Mouse (Mus musculus): ENCODE data around the gene Hectd4. TPM values are rescaled to one million over a fixed set of nuclear protein-coding genes. Genes with fewer than 3 reads are reported as not detected.

The Hectd4 gene
- polyA plus RNA-seq, 1 experiment from 2014 or later = 17.1 TPM

DNA sequence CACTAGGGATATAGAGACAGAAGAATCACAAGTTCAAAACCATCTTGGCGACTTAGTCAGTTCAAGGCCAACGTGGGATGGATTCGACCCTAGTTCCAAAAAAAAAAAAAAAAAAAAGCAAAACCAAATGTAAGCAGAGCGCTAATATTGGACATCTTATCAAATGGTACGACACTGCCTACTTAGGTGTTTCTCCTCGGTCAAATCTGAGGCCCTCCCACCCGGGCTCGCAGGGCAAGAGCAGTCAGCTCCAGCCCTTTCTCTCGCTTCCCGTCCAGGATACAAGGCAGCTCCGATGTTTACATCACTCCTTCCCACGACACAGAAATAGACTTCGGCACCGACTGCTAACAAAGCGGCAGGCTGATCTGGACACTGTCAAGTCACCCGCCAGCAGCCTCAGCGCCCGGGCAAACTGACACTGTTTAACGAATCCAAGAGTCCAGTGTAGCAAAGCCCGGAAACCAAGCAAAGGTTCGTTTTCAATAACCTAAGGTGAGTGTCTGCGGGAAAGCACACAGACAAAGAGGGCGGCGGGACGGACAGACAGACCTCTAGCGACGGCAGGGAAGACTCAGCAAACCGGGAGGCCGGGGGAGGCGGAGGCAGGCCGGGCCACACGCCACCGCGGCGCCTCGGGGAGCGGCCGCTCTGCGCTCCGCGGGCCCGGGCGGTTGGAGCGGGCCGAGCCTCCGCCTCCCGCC lies 164.9 kb downstream of the Hectd4 start:
- no peaks in the 10 kb centered on the region for H3K9me3 ChIP-seq (ENCODE audit: control insufficient read depth, low read length)
- H3K4me1 ChIP-seq (ENCODE audit: control insufficient read depth, insufficient read depth, low read depth, low read length) = peaks cover 8% of the 10 kb centered on the region
- no peaks in the 10 kb centered on the region for H3K27me3 ChIP-seq (replicated peaks; ENCODE audit: control insufficient read depth, insufficient read depth, low read length)
- H3K9ac ChIP-seq (ENCODE audit: low read depth, low read length) = peak overlapping the region; percentile 80
- WGBS = 2% methylated on average over 35 of the region's 47 CpGs
- peaks cover 7% of the 10 kb centered on the region; the same call in 1 of the 2 replicates for H3K36me3 ChIP-seq (ENCODE audit: control insufficient read depth, insufficient read depth, low read length)
- H3K4me2 ChIP-seq (ENCODE audit: low read length) = peak overlapping the region; percentile 72
- peak overlapping the region; percentile 87 for H3K27ac ChIP-seq (ENCODE audit: low read depth, low read length)
- peak overlapping the region; percentile 78 for H3K4me3 ChIP-seq (ENCODE audit: low read length)
- ATAC-seq = peak; percentile 78

DNA sequence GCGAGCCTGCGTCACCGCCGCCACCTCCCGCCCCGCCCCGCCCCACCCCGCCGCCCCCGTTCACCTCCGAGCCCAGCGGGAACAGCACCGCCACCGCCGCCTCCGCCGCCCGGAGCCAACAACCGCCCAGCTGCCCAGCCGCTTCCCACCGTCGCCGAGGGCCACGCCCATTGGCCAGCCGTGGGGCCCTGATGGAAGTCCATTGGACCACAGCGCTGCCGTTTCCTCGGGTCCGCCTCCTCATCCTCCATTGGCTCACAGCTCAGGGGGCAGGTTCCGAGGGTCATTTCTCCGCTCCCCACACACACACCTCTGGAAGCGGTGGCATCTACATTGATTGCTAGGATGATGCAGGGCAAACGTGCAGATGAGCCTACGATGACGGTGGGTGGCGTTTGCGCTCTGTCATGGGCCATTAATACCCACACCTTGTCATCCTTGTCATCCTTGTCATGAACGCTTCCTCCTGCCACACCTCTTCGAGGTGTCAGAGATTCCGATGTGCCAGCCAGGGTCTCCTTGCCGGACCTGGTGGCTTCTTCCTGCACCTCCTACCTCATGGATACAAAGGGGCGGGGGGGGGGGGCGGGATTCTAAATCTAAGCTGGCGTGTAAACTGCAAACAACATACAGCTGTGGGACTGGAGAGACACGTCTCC lies 165.6 kb downstream of the Hectd4 start, which contains the start of gene Trafd1:
Gene Trafd1, minus strand, starts transcription at position 172 of the 659 bp plus-strand sequence.
- H3K4me2 ChIP-seq (ENCODE audit: low read length) = peak within 1 kb of the TSS; percentile 72
- no peaks in the 10 kb centered on the region for H3K27me3 ChIP-seq (replicated peaks; ENCODE audit: control insufficient read depth, insufficient read depth, low read length)
- H3K27ac ChIP-seq (ENCODE audit: low read depth, low read length) = peak within 1 kb of the TSS; percentile 87
- no peaks in the 10 kb centered on the region for H3K9me3 ChIP-seq (ENCODE audit: control insufficient read depth, low read length)
- H3K4me1 ChIP-seq (ENCODE audit: control insufficient read depth, insufficient read depth, low read depth, low read length) = peaks cover 8% of the 10 kb centered on the region
- ATAC-seq = peak; percentile 97
- H3K36me3 ChIP-seq (ENCODE audit: control insufficient read depth, insufficient read depth, low read length) = peaks cover 7% of the 10 kb centered on the region; the same call in 1 of the 2 replicates
- WGBS = 1% methylated on average over 32 of the region's 45 CpGs
- H3K9ac ChIP-seq (ENCODE audit: low read depth, low read length) = peak within 1 kb of the TSS; percentile 80
- peak within 1 kb of the TSS; percentile 78 for H3K4me3 ChIP-seq (ENCODE audit: low read length)

DNA sequence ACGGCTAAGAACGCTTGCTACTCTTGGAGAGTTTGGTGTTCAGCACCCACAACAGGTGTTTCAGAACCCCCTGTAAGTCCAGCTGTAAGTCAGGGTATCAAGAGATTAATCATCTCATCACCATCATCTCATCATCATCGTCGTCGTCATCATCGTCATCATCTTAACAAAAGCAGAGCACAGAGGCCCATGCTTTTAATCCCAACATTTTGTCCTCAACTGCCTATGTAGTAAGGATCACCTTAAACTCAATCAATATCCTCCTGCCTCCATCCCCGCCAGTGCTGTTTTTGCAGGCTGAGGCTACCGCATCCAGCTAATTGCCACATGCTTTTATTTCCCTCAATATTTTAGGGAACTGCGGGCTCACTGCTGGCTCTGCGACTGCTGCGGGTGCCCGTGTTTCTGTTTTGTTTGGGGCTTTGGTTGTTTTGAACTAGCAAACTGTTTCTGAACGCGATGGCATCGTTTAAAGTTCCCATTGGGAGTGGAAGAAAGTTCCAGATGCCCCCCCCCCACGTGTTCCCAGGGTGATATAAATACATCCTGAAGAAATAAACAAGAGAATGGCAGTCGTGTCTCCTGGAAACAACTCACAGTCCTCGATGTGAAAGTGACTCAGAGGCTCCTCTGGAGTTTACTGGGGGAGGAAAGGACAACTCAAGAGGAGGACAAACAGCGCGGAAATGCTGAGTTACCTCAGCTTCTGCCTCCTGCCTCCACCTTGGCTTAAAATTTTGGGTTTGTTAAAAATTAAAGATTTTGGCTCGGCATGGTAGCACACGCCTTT lies 166.3 kb downstream of the Hectd4 start:
- H3K4me3 ChIP-seq (ENCODE audit: low read length) = peak overlapping the region; percentile 78
- ATAC-seq = no peak
- H3K27ac ChIP-seq (ENCODE audit: low read depth, low read length) = no peak overlapping the region; the same call in 1 of the 2 replicates
- H3K4me2 ChIP-seq (ENCODE audit: low read length) = peak overlapping the region; percentile 72
- H3K9ac ChIP-seq (ENCODE audit: low read depth, low read length) = peak overlapping the region; percentile 80
- WGBS = 31% methylated on average over 22 of the region's 22 CpGs
- H3K27me3 ChIP-seq (replicated peaks; ENCODE audit: control insufficient read depth, insufficient read depth, low read length) = no peaks in the 10 kb centered on the region
- H3K36me3 ChIP-seq (ENCODE audit: control insufficient read depth, insufficient read depth, low read length) = 0 out of 2 replicates have a peak, but pooled peaks cover 4% of the 10 kb centered on the region
- H3K4me1 ChIP-seq (ENCODE audit: control insufficient read depth, insufficient read depth, low read depth, low read length) = peaks cover 8% of the 10 kb centered on the region
- no peaks in the 10 kb centered on the region for H3K9me3 ChIP-seq (ENCODE audit: control insufficient read depth, low read length)

DNA sequence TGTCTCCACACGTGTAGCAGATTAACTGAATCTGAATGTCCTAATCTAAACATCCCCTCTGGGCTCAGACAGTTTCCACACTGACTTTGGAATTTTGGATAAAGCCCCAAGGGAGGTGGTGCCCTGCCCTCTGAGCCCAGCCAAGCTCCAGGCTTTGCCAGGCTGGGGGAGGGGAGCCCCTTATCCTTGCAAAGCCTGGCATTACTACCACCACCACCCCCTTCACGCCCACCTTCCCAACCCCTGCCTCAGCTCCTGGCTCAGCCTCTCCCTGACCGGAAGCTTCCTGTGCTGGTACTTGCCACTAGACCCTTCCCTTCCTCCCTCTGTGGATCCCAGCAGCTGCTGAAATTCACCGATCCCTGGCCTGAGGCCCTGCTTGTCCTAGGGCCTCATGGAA lies 167.1 kb downstream of the Hectd4 start:
- Histone ChIP-seq H3K27me3 (replicated peaks; ENCODE audit: control insufficient read depth, insufficient read depth, low read length) (no peaks in the 10 kb centered on the region), H3K4me3 (ENCODE audit: low read length) (no peak overlapping the region), H3K4me2 (ENCODE audit: low read length) (no peak overlapping the region), H3K9ac (ENCODE audit: low read depth, low read length) (no peak overlapping the region), H3K9me3 (ENCODE audit: control insufficient read depth, low read length) (no peaks in the 10 kb centered on the region), H3K4me1 (ENCODE audit: control insufficient read depth, insufficient read depth, low read depth, low read length) (peaks cover 8% of the 10 kb centered on the region), H3K36me3 (ENCODE audit: control insufficient read depth, insufficient read depth, low read length) (no peaks in the 10 kb centered on the region), H3K27ac (ENCODE audit: low read depth, low read length) (no peak overlapping the region)
- no peak for ATAC-seq
- 66% methylated on average over 4 of the region's 4 CpGs for WGBS

DNA sequence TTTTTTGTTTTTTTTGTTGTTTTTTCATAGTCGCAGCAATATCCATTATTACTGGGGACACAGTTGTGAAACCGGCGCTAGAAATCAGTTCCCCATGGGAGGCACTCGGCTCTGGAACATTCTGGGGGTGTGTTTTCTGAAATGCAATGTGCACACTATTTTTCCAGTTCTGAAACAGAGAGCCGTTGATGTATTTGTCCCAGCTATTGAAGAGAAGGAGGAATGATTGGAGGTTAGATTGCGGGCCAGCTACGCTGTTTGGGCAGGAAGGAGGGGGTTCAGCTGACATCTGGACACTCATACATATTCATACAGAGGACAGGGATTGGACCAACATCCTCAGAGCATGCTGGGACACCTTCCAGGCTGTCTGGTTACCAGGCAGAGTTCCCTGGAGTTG lies 169.1 kb downstream of the Hectd4 start:
- H3K4me3 ChIP-seq (ENCODE audit: low read length) = no peak overlapping the region
- WGBS = 46% methylated on average over 7 of the region's 7 CpGs
- no peak overlapping the region for H3K4me2 ChIP-seq (ENCODE audit: low read length)
- no peak overlapping the region for H3K27ac ChIP-seq (ENCODE audit: low read depth, low read length)
- H3K27me3 ChIP-seq (replicated peaks; ENCODE audit: control insufficient read depth, insufficient read depth, low read length) = no peaks in the 10 kb centered on the region
- peaks cover 4% of the 10 kb centered on the region for H3K4me1 ChIP-seq (ENCODE audit: control insufficient read depth, insufficient read depth, low read depth, low read length)
- no peaks in the 10 kb centered on the region for H3K9me3 ChIP-seq (ENCODE audit: control insufficient read depth, low read length)
- H3K9ac ChIP-seq (ENCODE audit: low read depth, low read length) = no peak overlapping the region
- no peaks in the 10 kb centered on the region for H3K36me3 ChIP-seq (ENCODE audit: control insufficient read depth, insufficient read depth, low read length)
- no peak for ATAC-seq

DNA sequence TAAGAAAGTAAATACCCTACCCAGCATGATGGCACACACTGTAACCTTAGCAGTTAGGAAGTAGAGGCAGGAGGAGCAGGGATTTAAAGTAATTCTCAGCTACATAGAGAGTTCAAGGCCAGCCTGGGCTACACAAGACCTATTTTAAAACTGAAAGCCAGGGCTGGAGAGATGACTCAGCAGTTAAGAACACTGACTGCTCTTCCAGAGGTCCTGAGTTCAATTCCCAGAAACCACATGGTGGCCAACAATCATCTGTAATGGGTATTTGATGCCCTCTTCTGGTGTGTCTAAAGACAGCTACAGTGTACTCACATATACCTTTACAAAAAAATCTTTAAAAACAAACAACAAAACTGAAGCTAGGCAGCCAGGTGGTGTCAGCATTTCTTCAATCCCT lies 169.7 kb downstream of the Hectd4 start:
- H3K9me3 ChIP-seq (ENCODE audit: control insufficient read depth, low read length) = no peaks in the 10 kb centered on the region
- H3K36me3 ChIP-seq (ENCODE audit: control insufficient read depth, insufficient read depth, low read length) = no peaks in the 10 kb centered on the region
- H3K4me3 ChIP-seq (ENCODE audit: low read length) = no peak overlapping the region
- H3K27me3 ChIP-seq (replicated peaks; ENCODE audit: control insufficient read depth, insufficient read depth, low read length) = no peaks in the 10 kb centered on the region
- H3K4me1 ChIP-seq (ENCODE audit: control insufficient read depth, insufficient read depth, low read depth, low read length) = no peaks in the 10 kb centered on the region
- ATAC-seq = no peak
- H3K9ac ChIP-seq (ENCODE audit: low read depth, low read length) = no peak overlapping the region
- H3K4me2 ChIP-seq (ENCODE audit: low read length) = no peak overlapping the region
- H3K27ac ChIP-seq (ENCODE audit: low read depth, low read length) = no peak overlapping the region

DNA sequence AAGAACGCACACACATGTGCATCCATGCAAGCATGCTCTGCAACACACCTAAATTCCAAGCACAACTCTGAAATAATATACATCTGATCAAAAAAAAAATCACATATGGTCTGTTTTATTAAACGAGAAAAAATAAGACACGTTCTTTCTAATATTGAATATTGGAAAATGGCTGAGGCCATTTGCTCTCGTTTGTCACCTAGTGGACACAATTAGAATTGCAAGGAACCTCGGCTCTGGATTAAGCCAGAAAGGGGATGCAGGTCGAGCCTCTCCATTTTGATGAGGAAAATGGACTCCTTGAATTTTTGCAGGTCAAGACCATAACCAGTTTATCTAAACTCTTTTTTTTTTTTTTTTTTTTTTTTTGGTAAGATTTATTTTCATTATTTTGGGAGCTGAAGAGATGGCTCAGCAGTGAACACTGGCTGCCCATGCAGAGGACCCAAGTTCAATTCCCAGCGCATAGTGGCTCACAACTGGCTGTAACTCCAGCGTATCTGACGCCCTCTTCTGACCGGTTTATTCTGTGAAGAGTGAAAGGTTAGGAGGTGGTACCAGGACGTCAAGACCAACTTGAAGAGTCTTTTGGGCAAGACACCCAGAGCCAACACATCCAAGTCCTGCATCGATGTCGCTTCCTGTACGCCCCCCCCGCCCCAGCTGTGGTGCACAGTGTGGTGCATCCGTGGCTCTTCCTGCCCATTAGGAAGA lies 172.8 kb downstream of the Hectd4 start:
- Histone ChIP-seq H3K9ac (ENCODE audit: low read depth, low read length) (no peak overlapping the region), H3K4me3 (ENCODE audit: low read length) (no peak overlapping the region), H3K4me2 (ENCODE audit: low read length) (no peak overlapping the region), H3K27ac (ENCODE audit: low read depth, low read length) (no peak overlapping the region), H3K27me3 (replicated peaks; ENCODE audit: control insufficient read depth, insufficient read depth, low read length) (no peaks in the 10 kb centered on the region), H3K9me3 (ENCODE audit: control insufficient read depth, low read length) (no peaks in the 10 kb centered on the region), H3K4me1 (ENCODE audit: control insufficient read depth, insufficient read depth, low read depth, low read length) (no peaks in the 10 kb centered on the region; the same call in 1 of the 2 replicates), H3K36me3 (ENCODE audit: control insufficient read depth, insufficient read depth, low read length) (no peaks in the 10 kb centered on the region)
- ATAC-seq = no peak
- 55% methylated on average over 16 of the region's 16 CpGs for whole genome bisulfite sequencing

DNA sequence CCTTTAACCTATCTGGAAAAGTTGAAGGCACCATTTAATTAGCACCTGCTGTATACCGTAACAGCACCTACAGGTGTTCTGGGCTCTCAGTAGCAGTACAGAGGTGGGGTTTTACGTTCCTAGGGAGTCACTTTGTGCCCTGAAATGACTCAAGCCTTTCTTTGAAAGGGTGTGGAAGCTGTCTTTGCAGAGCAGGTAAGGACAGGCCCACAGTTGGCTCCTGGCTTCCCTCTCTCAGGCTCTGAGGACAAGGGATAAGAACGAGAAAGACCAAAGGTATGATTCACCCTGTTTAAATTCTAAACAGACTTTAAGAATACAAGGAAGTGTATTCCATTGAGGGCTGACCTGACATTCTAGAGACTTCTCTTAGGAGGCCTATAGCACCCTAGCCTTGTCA lies 173.4 kb downstream of the Hectd4 start:
- Histone ChIP-seq H3K4me3 (ENCODE audit: low read length) (no peak overlapping the region), H3K9ac (ENCODE audit: low read depth, low read length) (no peak overlapping the region), H3K9me3 (ENCODE audit: control insufficient read depth, low read length) (no peaks in the 10 kb centered on the region), H3K36me3 (ENCODE audit: control insufficient read depth, insufficient read depth, low read length) (no peaks in the 10 kb centered on the region), H3K4me2 (ENCODE audit: low read length) (no peak overlapping the region), H3K4me1 (ENCODE audit: control insufficient read depth, insufficient read depth, low read depth, low read length) (no peaks in the 10 kb centered on the region; the same call in 1 of the 2 replicates), H3K27me3 (replicated peaks; ENCODE audit: control insufficient read depth, insufficient read depth, low read length) (no peaks in the 10 kb centered on the region), H3K27ac (ENCODE audit: low read depth, low read length) (no peak overlapping the region)
- WGBS = 85% methylated on average over 3 of the region's 3 CpGs
- no peak for ATAC-seq

All from hindbrain, embryonic 16.5 days (tissue).